Mouse (Mus musculus) adrenal gland, adult 2 months (tissue): Measurements from ENCODE around the gene Glra4. TPM values are rescaled to one million over a fixed set of nuclear protein-coding genes. Genes with fewer than 3 reads are reported as not detected.
"Not testable (repeated sequence)": the region's sequence is repeated elsewhere in the genome, so short reads cannot be mapped to it uniquely, and the experiment has no call there.

Experiments used
- DNase-seq: peaks from one replicate; pipeline ENCODE4 v3.0.0; 2021
- polyA plus RNA-seq: library from polyadenylated mRNA; depleted of rRNA; stranded (reverse); fragments of >200 nt; gene quantifications from 2 replicates; pipeline ENCODE4 v1.2.3, GENCODE M21; 2012; rRNA removed
- total RNA-seq, 2 experiments: library from RNA; stranded (reverse); gene quantifications; 2 replicates each; pipeline ENCODE4 v1.2.3; 2021

Gene Glra4
- total and polyA plus RNA-seq, 3 experiments, result 0.14 TPM; not detected in 1

DNA sequence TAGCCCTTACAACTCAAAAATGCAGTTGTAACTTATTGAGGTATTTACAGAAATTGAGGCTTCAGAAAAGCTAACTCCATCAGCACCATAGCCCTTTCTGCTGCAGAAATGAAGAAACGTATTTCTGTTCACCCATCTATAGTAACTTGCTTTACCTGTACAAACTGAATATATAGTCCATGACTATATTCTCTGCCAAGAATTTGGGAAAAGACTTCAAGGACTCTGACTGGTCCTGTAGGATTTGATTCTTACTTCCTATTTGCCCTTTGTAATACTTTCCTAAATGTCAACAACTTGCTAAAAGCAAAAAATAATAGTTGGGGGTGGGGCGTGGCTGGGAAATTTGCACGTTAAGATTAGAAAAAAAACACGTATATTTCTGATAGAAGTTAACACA lies 47.9 kb downstream of the Glra4 start:
- no peak for DNase-seq

DNA sequence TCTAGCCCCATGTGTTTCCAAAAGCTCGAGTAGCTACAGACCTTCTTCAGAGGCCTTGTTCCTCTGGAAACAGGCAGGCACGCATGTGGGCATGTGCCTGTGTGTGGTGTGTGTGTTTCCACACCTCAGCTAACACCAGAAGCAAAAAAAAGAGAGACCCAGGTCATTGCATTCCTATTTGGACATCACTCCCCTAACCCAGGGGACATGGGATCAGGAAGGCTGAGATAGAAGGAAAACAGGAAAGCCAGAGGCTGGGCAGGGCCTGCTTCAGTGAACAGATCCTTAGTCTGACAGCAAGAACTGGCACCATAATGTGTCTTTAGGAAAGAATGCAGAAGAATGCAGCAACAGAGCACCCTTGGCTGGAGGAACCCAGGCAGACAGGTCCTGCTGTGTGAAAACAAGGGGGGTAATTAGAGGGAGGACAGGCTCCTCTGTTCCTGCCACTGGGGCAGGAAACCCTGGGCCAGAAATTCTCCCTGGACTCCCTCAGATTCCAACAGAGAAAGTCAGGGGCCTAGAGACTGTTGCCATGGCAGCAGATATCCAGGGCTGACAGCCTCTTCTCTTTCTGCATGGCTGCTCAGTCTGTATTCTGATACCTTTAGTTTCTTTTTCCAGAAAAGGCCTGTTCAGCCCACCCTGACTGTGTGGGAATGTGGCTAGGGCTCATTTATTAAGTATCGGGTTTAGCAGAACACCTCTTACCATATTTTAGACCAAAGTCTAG lies 65.0 kb downstream of the Glra4 start:
- DNase-seq, result not testable (repeated sequence)

DNA sequence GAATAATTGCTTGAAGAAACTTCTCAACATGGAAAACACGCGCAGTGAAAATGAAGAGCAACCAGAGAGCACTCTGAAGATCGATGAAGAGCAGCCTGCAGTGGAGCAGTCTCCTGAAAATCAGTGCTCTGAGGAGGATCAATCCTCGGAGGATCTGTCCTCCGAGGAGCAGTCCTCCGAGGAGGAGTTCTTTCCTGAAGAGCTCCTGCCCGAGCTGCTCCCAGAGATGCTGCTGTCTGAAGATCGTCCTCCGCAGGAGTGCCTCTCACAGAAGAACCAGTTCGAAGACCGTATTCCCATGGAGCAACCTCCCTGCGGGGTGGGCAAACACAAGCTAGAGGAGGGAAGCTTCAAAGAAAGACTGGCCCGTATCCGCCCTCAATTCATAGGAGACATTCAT lies 71.2 kb downstream of the Glra4 start:
- peak; percentile 12 for DNase-seq

DNA sequence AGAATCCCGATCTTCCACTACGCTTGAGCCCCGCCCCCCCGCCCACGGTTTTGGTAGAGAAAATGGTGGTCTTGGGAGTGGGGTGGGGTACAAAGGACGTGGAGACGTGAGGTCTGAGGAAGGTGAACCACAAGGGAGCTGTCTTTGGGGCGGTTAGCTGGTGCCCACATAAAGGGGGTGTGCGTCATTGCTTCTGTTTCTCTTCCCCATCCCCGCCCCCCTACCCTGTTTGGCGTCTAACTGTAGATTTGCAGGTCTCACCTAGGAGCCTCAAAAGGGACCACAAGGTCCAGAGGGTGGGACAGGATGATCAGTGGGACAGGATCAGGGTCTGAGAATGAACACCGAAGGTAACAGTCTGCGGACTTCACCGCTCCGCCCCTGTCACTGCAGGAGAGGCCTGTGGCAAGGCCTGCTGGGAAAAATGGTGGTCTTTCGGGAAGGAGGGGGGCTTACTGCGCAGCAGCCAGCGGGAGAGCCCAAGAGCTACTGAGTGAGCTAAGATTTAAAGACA lies 71.7 kb downstream of the Glra4 start:
- peak; percentile 55 for DNase-seq

Other genes starting within 250 kb of the Glra4 start
- not detected for gene Kir3dl2, start 236.1 kb downstream of the Glra4 start, total RNA-seq
- gene Kir3dl2, start 236.1 kb downstream of the Glra4 start, polyA plus RNA-seq, result not detected in 2 replicates
- 10 to 100 TPM; 25.1 to 43.3 TPM for gene Tceal3, start 189.3 kb downstream of the Glra4 start, total RNA-seq
- gene Tceal3, start 189.3 kb downstream of the Glra4 start, polyA plus RNA-seq, result 4.9 and 8.0 TPM in 2 replicates
- 10 to 100 TPM; 10.3 to 11.8 TPM for gene Tceal1, start 72.2 kb downstream of the Glra4 start, total RNA-seq
- gene Tceal1, start 72.2 kb downstream of the Glra4 start, polyA plus RNA-seq, result 0.81 and 1.1 TPM in 2 replicates
- 100 to 1,000 TPM; 323 to 342 TPM for gene Morf4l2, start 36.5 kb downstream of the Glra4 start, total RNA-seq
- gene Morf4l2, start 36.5 kb downstream of the Glra4 start, polyA plus RNA-seq, result 10.3 and 10.5 TPM in 2 replicates
- gene Plp1, start 42.5 kb upstream of the Glra4 start, total RNA-seq, result 1 to 10 TPM; 3.6 to 4.0 TPM
- 3.0 and 4.6 TPM in 2 replicates for gene Plp1, start 42.5 kb upstream of the Glra4 start, polyA plus RNA-seq
- gene Rab9b, start 88.6 kb upstream of the Glra4 start, total RNA-seq, result under 1 TPM; 0.12 to 0.66 TPM
- gene Rab9b, start 88.6 kb upstream of the Glra4 start, polyA plus RNA-seq, result 0.08 and 0.11 TPM in 2 replicates
- gene H2bfm, start 147.2 kb upstream of the Glra4 start, total RNA-seq, result not detected
- gene H2bfm, start 147.2 kb upstream of the Glra4 start, polyA plus RNA-seq, result not detected in 2 replicates
- gene Tmsb15b2, start 195.4 kb upstream of the Glra4 start, total RNA-seq, result 10 to 100 TPM; 15.2 to 22.7 TPM
- not detected in 2 replicates for gene Tmsb15b2, start 195.4 kb upstream of the Glra4 start, polyA plus RNA-seq
- 1 to 10 TPM in 1 of 2 experiments, under 1 TPM in 1; 0.52 to 2.4 TPM for gene Tmsb15l, start 196.7 kb upstream of the Glra4 start, total RNA-seq
- gene Tmsb15l, start 196.7 kb upstream of the Glra4 start, polyA plus RNA-seq, result 0.23 and 0.65 TPM in 2 replicates
- gene Tmsb15b1, start 196.7 kb upstream of the Glra4 start, total RNA-seq, result 1 to 10 TPM in 1 of 2 experiments, under 1 TPM in 1; 0.89 to 7.3 TPM
- gene Tmsb15b1, start 196.7 kb upstream of the Glra4 start, polyA plus RNA-seq, result not detected in 2 replicates
- gene Zcchc18, start 213.0 kb upstream of the Glra4 start, total RNA-seq, result 10 to 100 TPM in 1 of 2 experiments, 1 to 10 TPM in 1; 8.9 to 16.9 TPM
- 1.7 and 2.8 TPM in 2 replicates for gene Zcchc18, start 213.0 kb upstream of the Glra4 start, polyA plus RNA-seq